Mouse (Mus musculus): ENCODE data around the gene Lingo2.

- no peak for TF ChIP-seq CTCF (IDR thresholded peaks at IDR 0.05; ENCODE audit: low read depth, low read length)
- TF ChIP-seq POLR2A (IDR thresholded peaks at IDR 0.05; ENCODE audit: borderline replicate concordance, low read depth, low read length) = no peak
These were observed 999.7 kb downstream of the Lingo2 start for GRCm38 (mm10) chr4:35951894-35952293.
